Mouse (Mus musculus): ENCODE data around the gene Map6.
A peak's percentile ranks its signal among the peaks of the same experiment; 100 is the strongest.

GRCm38 (mm10) chr7:99268951-99269945 lies 2.0 kb downstream of the Map6 start:
- TF ChIP-seq CTCF (IDR thresholded peaks at IDR 0.05; ENCODE audit: borderline replicate concordance, insufficient read depth, low read length) (no peak), POLR2A (IDR thresholded peaks at IDR 0.05; ENCODE audit: low read depth, low read length) (peak; percentile 34; the same call in 1 of the 2 replicates)

Data from embryonic fibroblast, embryonic 13.5 days (primary cell).